Mouse (Mus musculus) lung, embryonic 15.5 days (tissue): ENCODE data around the gene Car9. TPM values are rescaled to one million over a fixed set of nuclear protein-coding genes. Genes with fewer than 3 reads are reported as not detected.

Experiments
- ATAC-seq: fragments of 200-750 bp; cut with Nextera tagmentation; 2 replicates; pipeline ENCODE4 v1.8.0; 2017; ENCODE audit warnings: moderate number of reproducible peaks, borderline replicate concordance; ENCODE audit not compliant: low FRiP score, low TSS enrichment; ENCODE audit errors: extremely low read depth
- H3K27ac ChIP-seq: fragments of 300-500 bp; sonication (generic); 2 replicates; pipeline ENCODE4 v1.5.1; 2015; ENCODE audit warnings: moderate library complexity, mild to moderate bottlenecking, inconsistent platforms
- H3K27me3 ChIP-seq: fragments of 300-500 bp; sonication (generic); 2 replicates; pipeline ENCODE4 v1.6.1; 2015; ENCODE audit warnings: inconsistent platforms
- H3K36me3 ChIP-seq: fragments of 300-500 bp; sonication (generic); 2 replicates; pipeline ENCODE4 v1.6.1; 2015; ENCODE audit warnings: inconsistent platforms
- H3K4me1 ChIP-seq: fragments of 300-500 bp; sonication (generic); 2 replicates; pipeline ENCODE4 v1.6.1; 2015; ENCODE audit warnings: inconsistent platforms
- H3K4me2 ChIP-seq: fragments of 300-500 bp; sonication (generic); 2 replicates; pipeline ENCODE4 v1.6.1; 2015; ENCODE audit warnings: inconsistent platforms, mild to moderate bottlenecking, moderate library complexity
- H3K4me3 ChIP-seq: fragments of 300-500 bp; sonication (generic); 2 replicates; pipeline ENCODE4 v1.5.1; 2015; ENCODE audit warnings: mild to moderate bottlenecking, inconsistent platforms
- H3K9ac ChIP-seq: fragments of 300-500 bp; sonication (generic); 2 replicates; pipeline ENCODE4 v1.6.1; 2015; ENCODE audit warnings: inconsistent platforms
- H3K9me3 ChIP-seq: fragments of 300-500 bp; sonication (generic); 2 replicates; pipeline ENCODE4 v1.6.1; 2016; ENCODE audit warnings: inconsistent platforms
- WGBS: fragments of 180-500 bp; shearing (Covaris S2); methylation state at CpG from one replicate; pipeline ENCODE4 v1.1.7; 2015; 5-methylcytosine and 5-hydroxymethylcytosine counted together
- polyA plus RNA-seq: library from polyadenylated mRNA; unstranded; fragments of >200 nt; fragmentation: Nextera tagmentation; extraction: Ambion mirVana; gene quantifications from 2 replicates; pipeline ENCODE4 v1.2.1, GENCODE M21; 2015

The Car9 gene
- polyA plus RNA-seq, 1 experiment from 2014 or later, result 6.1 TPM

DNA sequence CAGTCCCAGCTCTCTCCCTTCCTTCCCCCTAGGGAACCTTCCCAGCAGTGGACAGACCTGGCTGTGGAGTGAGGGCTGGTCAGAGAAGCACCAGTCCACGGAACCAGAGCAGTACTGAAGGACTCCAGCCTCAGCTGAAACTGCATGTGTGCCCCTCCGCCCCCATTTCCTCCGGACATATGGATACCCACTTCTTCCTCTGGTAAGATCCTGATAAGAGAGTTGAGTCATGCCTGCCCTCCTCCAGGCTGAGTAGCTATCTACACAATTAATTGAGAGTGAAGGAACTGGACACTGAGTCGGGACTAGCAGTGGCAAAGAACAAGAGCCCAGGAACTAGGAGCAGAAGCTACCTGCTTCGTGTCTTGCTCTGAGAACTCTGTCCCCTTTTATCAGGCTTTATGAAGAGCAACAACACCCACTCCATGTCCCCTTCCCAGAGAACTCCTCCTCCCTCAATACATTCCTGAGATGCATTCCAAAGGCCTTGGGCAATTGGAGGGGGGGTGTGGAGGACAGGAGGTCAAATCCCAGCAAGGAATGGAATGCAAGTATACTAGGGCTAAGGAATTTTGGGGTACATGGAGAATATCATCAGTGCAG, 51.4 kb downstream of the Car9 start:
- peak overlapping the region; percentile 99 for H3K27ac ChIP-seq
- H3K4me2 ChIP-seq, result peak overlapping the region; percentile 69
- peak overlapping the region; percentile 80 for H3K9ac ChIP-seq
- WGBS, result 2% methylated on average over 5 of the region's 5 CpGs
- H3K4me3 ChIP-seq, result peak overlapping the region; percentile 62
- no peaks in the 10 kb centered on the region for H3K27me3 ChIP-seq
- H3K9me3 ChIP-seq, result no peaks in the 10 kb centered on the region
- peaks cover 47% of the 10 kb centered on the region for H3K4me1 ChIP-seq
- H3K36me3 ChIP-seq, result peaks cover 41% of the 10 kb centered on the region
- ATAC-seq, result peak; percentile 64

DNA sequence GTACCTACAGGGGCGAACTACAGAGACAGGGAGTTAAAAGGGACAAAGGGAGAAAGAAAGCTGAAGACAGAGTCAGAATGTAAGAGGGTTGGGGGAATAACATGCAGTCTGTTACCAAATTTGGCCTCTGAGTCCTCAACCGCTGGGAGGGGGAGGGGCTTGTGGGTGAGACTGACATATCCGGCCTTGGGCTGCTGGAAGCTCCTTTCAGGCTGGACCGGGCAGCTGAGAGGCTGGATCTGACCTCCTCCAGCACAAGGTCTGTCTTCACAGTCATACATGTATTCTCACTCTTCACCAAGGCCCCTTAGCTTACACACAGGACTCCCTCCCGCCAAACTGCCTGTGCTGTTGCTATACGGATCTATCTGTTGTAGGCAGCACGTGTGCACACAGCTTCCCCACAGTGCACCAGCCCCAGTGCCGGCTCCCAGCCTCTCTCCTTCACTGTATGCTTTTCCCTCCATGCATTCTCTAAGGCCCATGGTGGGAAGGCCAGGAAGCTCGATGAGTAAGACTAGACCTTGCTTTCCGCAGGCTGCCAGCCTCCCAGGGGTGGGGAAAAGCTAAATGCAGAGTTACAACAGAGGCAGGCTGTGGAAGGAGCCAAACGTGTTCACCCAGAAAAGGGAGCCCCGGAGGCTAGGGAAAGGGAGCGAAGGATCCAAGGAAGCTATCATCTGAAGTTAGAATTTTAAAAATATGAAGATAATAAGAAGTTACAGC, 52.0 kb downstream of the Car9 start:
- Histone ChIP-seq H3K27ac (peak overlapping the region; percentile 99), H3K27me3 (no peaks in the 10 kb centered on the region), H3K4me2 (peak overlapping the region; percentile 69), H3K4me1 (peaks cover 54% of the 10 kb centered on the region), H3K9me3 (no peaks in the 10 kb centered on the region), H3K4me3 (peak overlapping the region; percentile 62), H3K36me3 (peaks cover 34% of the 10 kb centered on the region), H3K9ac (peak overlapping the region; percentile 80)
- peak; percentile 70 for ATAC-seq
- WGBS, result 11% methylated on average over 11 of the region's 13 CpGs

DNA sequence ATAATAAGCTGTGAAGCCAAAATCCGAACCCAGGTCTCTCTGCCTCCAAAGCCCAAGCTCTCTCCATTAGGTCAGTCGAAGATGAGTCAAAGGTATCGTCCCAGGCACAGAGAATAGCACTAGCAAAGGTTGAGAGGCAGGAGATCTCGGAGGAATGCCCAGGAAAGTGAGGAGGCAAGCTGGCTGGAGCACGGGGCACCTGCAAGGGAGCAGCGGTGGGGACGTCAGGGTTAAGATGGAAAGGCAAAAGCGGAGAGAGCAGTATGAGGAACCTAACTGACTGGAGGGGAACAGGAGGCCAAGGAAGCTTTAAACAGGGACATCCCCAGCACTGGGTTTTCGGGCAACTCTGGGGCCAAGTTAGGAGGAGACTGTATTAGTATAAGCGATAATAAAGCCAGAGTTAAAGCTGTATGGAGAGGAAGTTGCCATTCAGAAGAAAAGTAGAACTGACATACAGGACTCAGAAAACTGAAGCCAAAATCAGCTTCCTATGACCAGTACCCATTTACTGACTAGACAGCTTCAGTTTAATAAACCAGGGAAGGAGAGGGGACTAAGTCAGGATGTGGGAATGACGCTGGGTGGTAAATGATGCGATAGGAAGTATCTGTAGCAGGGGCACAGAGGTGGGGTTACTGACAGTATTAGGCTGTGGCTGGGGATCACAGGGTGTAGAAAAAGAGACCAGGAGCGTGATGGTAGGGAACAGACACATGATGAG, 52.9 kb downstream of the Car9 start:
- Histone ChIP-seq H3K9me3 (no peaks in the 10 kb centered on the region), H3K4me3 (peak overlapping the region; percentile 62), H3K4me1 (peaks cover 59% of the 10 kb centered on the region), H3K36me3 (peaks cover 27% of the 10 kb centered on the region), H3K9ac (peak overlapping the region; percentile 80), H3K4me2 (peak overlapping the region; percentile 69), H3K27ac (peak overlapping the region; percentile 99), H3K27me3 (no peaks in the 10 kb centered on the region)
- no peak for ATAC-seq
- 55% methylated on average over 13 of the region's 13 CpGs for WGBS

DNA sequence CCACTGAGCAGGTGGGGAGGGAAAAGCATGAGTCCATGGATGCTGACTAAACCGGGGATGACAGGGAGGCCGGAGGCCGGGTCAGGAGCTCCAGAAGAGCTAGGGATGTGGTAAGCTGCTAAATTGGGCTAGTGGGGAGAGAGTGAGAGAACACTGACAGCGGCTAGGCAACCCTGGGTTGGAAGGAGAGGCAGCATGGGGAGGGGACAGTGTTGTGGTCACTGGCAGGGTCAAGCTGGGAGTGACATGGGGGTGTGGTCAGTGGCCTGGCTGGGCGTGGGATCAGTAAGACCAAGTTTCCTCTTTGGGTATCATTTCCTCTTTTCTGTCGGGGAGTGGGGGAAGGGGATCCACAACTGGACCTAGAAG, 53.5 kb downstream of the Car9 start:
- Histone ChIP-seq H3K27ac (peak overlapping the region; percentile 99), H3K4me1 (peaks cover 59% of the 10 kb centered on the region), H3K9ac (peak overlapping the region; percentile 80), H3K36me3 (peaks cover 27% of the 10 kb centered on the region), H3K27me3 (no peaks in the 10 kb centered on the region), H3K4me2 (peak overlapping the region; percentile 69), H3K4me3 (peak overlapping the region; percentile 62), H3K9me3 (no peaks in the 10 kb centered on the region)
- WGBS, result 19% methylated on average over 6 of the region's 6 CpGs
- no peak for ATAC-seq

DNA sequence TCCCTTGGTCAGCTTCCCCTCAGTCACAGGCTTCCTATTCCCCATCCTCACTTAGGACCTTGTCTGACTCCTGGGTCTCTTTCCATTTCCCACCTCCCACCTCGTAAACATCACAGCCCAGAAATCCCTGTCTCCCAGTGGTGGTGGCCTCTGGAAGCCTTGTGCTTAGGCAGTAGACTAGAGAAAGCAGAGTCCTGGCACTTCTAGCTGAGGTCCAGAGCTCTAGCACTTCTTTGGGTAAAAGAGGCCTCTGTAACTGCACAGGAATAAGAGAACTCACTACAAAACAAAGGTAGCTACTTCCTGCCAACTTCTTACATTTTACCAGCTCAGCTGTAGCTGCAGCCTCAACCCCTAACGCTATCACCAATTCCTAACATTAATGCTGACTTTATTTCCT, 54.2 kb downstream of the Car9 start:
- Histone ChIP-seq H3K9me3 (no peaks in the 10 kb centered on the region), H3K36me3 (peaks cover 27% of the 10 kb centered on the region), H3K4me3 (peak overlapping the region; percentile 62), H3K27ac (peak overlapping the region; percentile 99), H3K9ac (peak overlapping the region; percentile 80), H3K27me3 (no peaks in the 10 kb centered on the region), H3K4me1 (peaks cover 59% of the 10 kb centered on the region), H3K4me2 (peak overlapping the region; percentile 69)
- 10% methylated on average over 2 of the region's 2 CpGs for whole genome bisulfite sequencing
- no peak for ATAC-seq

DNA sequence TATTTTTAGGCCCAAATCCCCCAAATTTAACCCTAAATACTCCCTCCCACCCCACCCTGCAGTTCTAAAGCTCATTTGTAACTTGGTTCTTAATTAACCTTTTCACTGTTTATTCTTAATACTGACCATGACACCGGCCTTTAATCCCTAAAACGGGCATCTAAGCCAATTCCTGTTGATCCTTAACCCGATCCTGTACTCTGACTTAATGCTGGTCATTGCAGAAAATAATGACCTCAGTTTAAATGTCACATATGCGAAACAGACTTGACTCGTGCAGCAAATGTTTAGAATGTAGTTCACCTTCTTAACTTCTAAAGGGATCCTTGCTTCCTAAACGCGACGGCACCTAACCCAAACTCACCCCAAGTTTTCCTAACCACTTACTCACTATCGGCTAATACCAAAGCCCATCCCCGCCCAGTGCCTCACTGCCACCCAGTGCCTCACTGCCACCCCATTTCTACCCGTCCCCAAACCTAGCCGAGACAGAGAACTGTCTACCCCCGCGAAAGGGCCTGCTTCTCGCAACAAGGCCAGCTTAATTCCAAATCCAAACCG, 54.8 kb downstream of the Car9 start:
- Histone ChIP-seq H3K4me2 (peak overlapping the region; percentile 69), H3K27me3 (no peaks in the 10 kb centered on the region), H3K36me3 (peaks cover 27% of the 10 kb centered on the region), H3K4me1 (peaks cover 59% of the 10 kb centered on the region), H3K4me3 (peak overlapping the region; percentile 62), H3K9me3 (no peaks in the 10 kb centered on the region), H3K9ac (peak overlapping the region; percentile 80), H3K27ac (peak overlapping the region; percentile 99)
- WGBS, result 1% methylated on average over 16 of the region's 16 CpGs
- peak; percentile 1; the same call in 1 of the 2 replicates for ATAC-seq

DNA sequence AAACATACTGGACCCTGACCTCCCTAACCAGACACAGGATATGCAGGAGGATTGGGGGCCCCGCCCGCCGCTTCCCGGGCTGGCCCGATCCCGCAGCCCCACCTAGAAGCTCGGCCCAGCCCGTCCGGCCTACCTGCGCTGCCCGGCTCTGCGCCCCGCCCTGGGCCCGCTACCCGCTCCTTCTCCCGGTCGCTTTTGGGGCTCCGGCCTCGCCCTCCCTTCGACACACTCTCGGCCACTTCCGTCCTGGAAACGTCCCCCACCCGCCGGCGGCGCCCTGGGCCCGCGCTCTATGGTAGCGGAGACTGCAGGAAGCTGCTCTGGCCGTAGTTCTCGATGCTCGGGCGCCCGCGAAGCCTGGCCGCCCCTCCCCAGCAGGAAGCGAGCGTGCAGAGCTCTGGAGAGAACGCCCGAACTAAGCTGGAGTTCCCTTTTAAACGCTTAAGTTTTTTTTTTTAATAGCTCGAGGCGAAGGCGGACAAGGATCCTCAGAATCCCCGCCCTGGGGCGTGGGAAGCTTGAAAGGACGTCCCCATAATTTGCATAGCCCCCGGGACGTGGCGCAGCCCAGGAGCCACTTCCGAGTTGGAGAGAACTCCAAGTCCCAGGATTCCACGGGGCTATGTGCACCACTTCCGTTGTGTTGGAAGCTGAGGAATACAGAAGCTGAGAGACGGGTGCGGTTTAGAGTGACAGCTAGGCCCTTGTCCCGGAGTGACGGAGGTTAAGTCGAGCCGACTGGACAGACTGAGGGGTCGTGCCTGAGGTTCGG, 55.4 kb downstream of the Car9 start, which contains the start of the genes Creb3 and Tln1:
Gene Creb3 (plus strand): TSS at position 336 of the 772 bp plus-strand sequence.
Gene Tln1 (minus strand): TSS at position 695 of the 772 bp plus-strand sequence.
- Histone ChIP-seq H3K9me3 (no peaks in the 10 kb centered on the region), H3K4me2 (peak within 1 kb of the TSS; percentile 69), H3K36me3 (peaks cover 27% of the 10 kb centered on the region), H3K4me1 (peaks cover 54% of the 10 kb centered on the region), H3K9ac (peak within 1 kb of the TSS; percentile 80), H3K4me3 (peak within 1 kb of the TSS; percentile 62), H3K27ac (peak within 1 kb of the TSS; percentile 99), H3K27me3 (no peaks in the 10 kb centered on the region)
- WGBS, result under 1% methylated on average over 62 of the region's 62 CpGs
- peak; percentile 88 for ATAC-seq

DNA sequence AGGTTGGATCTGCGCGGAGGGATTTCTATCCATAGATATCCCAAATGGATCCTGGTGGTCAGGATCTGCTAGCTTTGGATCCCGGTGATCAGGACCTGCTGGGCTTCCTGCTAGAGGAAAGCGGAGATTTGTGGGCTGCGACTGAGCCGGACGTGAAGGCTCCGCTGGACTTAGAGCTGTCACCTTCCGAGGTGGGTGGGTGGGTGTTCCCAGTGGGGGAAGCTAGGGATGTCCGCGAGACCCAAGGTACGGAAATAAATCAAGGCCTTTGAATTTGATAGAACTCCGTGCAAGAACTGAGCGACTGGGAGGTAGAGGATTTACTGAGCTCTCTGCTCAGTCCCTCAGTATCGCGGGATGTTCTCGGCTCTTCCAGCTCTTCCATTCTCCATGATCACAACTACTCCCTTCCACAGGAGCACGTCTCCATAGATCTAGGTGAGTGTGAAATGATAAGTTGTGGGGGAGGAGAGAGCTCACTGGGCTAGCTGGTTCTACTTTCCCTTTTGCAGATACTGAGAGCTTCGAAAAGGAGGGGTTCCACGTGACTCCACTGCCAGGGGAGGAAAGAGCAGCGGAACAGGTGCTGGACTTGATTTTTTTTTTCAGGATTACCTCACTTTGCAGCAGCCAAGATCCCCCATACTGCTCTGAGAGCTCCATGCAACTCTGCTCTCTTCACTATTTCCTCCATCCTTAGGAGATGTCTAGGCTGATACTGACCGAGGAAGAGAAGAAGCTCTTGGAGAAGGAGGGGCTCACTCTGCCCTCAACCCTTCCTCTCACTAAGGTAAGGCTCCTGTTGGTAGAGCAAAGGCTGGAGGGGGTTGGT, 56.2 kb downstream of the Car9 start:
- Histone ChIP-seq H3K36me3 (peaks cover 35% of the 10 kb centered on the region), H3K27me3 (no peaks in the 10 kb centered on the region), H3K4me2 (peak overlapping the region; percentile 69), H3K9me3 (no peaks in the 10 kb centered on the region), H3K27ac (peak overlapping the region; percentile 99), H3K4me3 (peak overlapping the region; percentile 62), H3K9ac (peak overlapping the region; percentile 80), H3K4me1 (peaks cover 46% of the 10 kb centered on the region)
- 6% methylated on average over 22 of the region's 22 CpGs for WGBS
- no peak; the same call in 1 of the 2 replicates for ATAC-seq
